Mouse (Mus musculus) embryonic facial prominence, embryonic 14.5 days (tissue): ENCODE measurements around the gene Npc2. TPM values are rescaled to one million over a fixed set of nuclear protein-coding genes. Genes with fewer than 3 reads are reported as not detected.

ENCODE experiments used
- ATAC-seq: fragments of 200-750 bp; cut with Nextera tagmentation; 2 replicates; pipeline ENCODE4 v1.8.0; 2017; ENCODE audit warnings: low read depth, moderate number of reproducible peaks, moderate TSS enrichment
- DNase-seq: peaks from one replicate; pipeline ENCODE4 v3.0.0-alpha.2; 2015; ENCODE audit warnings: low spot score
- H3K27ac ChIP-seq: fragments of 300-500 bp; sonication (generic); replicated peaks from 2 replicates; pipeline ENCODE4 v1.5.1; 2014; ENCODE audit warnings: low read depth, mild to moderate bottlenecking, low read length, moderate library complexity
- H3K27me3 ChIP-seq: fragments of 300-500 bp; sonication (generic); replicated peaks from 2 replicates; pipeline ENCODE4 v1.6.1; 2014; ENCODE audit warnings: low read length; ENCODE audit not compliant: control insufficient read depth, insufficient read depth
- H3K36me3 ChIP-seq: fragments of 300-500 bp; sonication (generic); 2 replicates; pipeline ENCODE4 v1.6.1; 2014; ENCODE audit warnings: low read length, mixed read lengths; ENCODE audit not compliant: control insufficient read depth, insufficient read depth
- H3K4me1 ChIP-seq: fragments of 300-500 bp; sonication (generic); 2 replicates; pipeline ENCODE4 v1.6.1; 2014; ENCODE audit warnings: antibody characterized with exemption, low read length; ENCODE audit not compliant: control insufficient read depth, insufficient read depth
- H3K4me2 ChIP-seq: fragments of 300-500 bp; sonication (generic); 2 replicates; pipeline ENCODE4 v1.6.1; 2014; ENCODE audit warnings: low read depth, mild to moderate bottlenecking, low read length, moderate library complexity, mixed read lengths
- H3K4me3 ChIP-seq: fragments of 300-500 bp; sonication (generic); 2 replicates; pipeline ENCODE4 v1.5.1; 2014; ENCODE audit warnings: low read depth, mild to moderate bottlenecking, low read length
- H3K9ac ChIP-seq: fragments of 300-500 bp; sonication (generic); 2 replicates; pipeline ENCODE4 v1.6.1; 2014; ENCODE audit warnings: low read depth, mild to moderate bottlenecking, low read length, moderate library complexity, mixed read lengths
- H3K9me3 ChIP-seq: fragments of 300-500 bp; sonication (generic); 2 replicates; pipeline ENCODE4 v1.6.1; 2016; ENCODE audit warnings: low read length; ENCODE audit not compliant: control insufficient read depth
- WGBS: fragments of 180-500 bp; shearing (Covaris S2); extraction: QIAGEN DNeasy Blood & Tissue Kit; methylation state at CpG from one replicate; pipeline ENCODE4 v1.1.7; 2014; 5-methylcytosine and 5-hydroxymethylcytosine counted together
- polyA plus RNA-seq: library from polyadenylated mRNA; unstranded; fragments of >200 nt; fragmentation: Nextera tagmentation; extraction: Ambion mirVana; gene quantifications from 2 replicates; pipeline ENCODE4 v1.2.1, GENCODE M21; 2014

The Npc2 gene
- polyA plus RNA-seq, 1 experiment from 2014 or later = 63.8 TPM

- Histone ChIP-seq H3K9me3 (no peaks in the 10 kb centered on the region), H3K27me3 (no peaks in the 10 kb centered on the region), H3K27ac (peak overlapping the region; percentile 91), H3K4me3 (peak overlapping the region; percentile 55), H3K4me1 (peaks cover 18% of the 10 kb centered on the region), H3K36me3 (peaks cover 13% of the 10 kb centered on the region; the same call in 1 of the 2 replicates), H3K4me2 (peak overlapping the region; percentile 65), H3K9ac (peak overlapping the region; percentile 68)
- DNase-seq = peak; percentile 32
- 3% methylated on average over 10 of the region's 10 CpGs for WGBS
- no peak for ATAC-seq
These were observed 901 bp downstream of the Npc2 start for GRCm38 (mm10) chr12:84771981-84772520.

- H3K9ac ChIP-seq = no peak overlapping the region
- no peak overlapping the region for H3K4me3 ChIP-seq
- no peaks in the 10 kb centered on the region for H3K27me3 ChIP-seq
- no peak for ATAC-seq
- peaks cover 18% of the 10 kb centered on the region; the same call in 1 of the 2 replicates for H3K36me3 ChIP-seq
- H3K27ac ChIP-seq = no peak overlapping the region
- peaks cover 18% of the 10 kb centered on the region for H3K4me1 ChIP-seq
- H3K9me3 ChIP-seq = no peaks in the 10 kb centered on the region
- WGBS = 83% methylated on average over 7 of the region's 7 CpGs
- no peak for DNase-seq
- H3K4me2 ChIP-seq = no peak overlapping the region
These were observed 3.3 kb downstream of the Npc2 start for GRCm38 (mm10) chr12:84769624-84770023.

GRCm38 (mm10) chr12:84767510-84767909 is 5.4 kb downstream of the Npc2 start:
- Histone ChIP-seq H3K4me1 (peaks cover 10% of the 10 kb centered on the region), H3K9ac (no peak overlapping the region), H3K4me3 (no peak overlapping the region), H3K36me3 (peaks cover 38% of the 10 kb centered on the region), H3K27ac (no peak overlapping the region), H3K27me3 (no peaks in the 10 kb centered on the region), H3K4me2 (no peak overlapping the region), H3K9me3 (no peaks in the 10 kb centered on the region)
- 85% methylated on average over 6 of the region's 6 CpGs for WGBS
- DNase-seq (no peak), ATAC-seq (no peak)

GRCm38 (mm10) chr12:84766113-84766735 is 6.7 kb downstream of the Npc2 start:
- Histone ChIP-seq H3K9ac (no peak overlapping the region), H3K27me3 (no peaks in the 10 kb centered on the region), H3K4me3 (no peak overlapping the region), H3K9me3 (no peaks in the 10 kb centered on the region), H3K27ac (no peak overlapping the region), H3K4me2 (no peak overlapping the region), H3K4me1 (peaks cover 4% of the 10 kb centered on the region), H3K36me3 (peaks cover 38% of the 10 kb centered on the region)
- ATAC-seq = no peak; the same call in 1 of the 2 replicates
- no peak for DNase-seq
- 73% methylated on average over 5 of the region's 5 CpGs for WGBS

GRCm38 (mm10) chr12:84765506-84765905 is 7.4 kb downstream of the Npc2 start:
- no peak overlapping the region for H3K4me3 ChIP-seq
- H3K9ac ChIP-seq = no peak overlapping the region
- no peaks in the 10 kb centered on the region for H3K9me3 ChIP-seq
- H3K27me3 ChIP-seq = no peaks in the 10 kb centered on the region
- WGBS = 92% methylated on average over 15 of the region's 15 CpGs
- no peak overlapping the region for H3K27ac ChIP-seq
- no peaks in the 10 kb centered on the region; the same call in 1 of the 2 replicates for H3K4me1 ChIP-seq
- DNase-seq = no peak
- no peak overlapping the region for H3K4me2 ChIP-seq
- no peak for ATAC-seq
- peaks cover 42% of the 10 kb centered on the region for H3K36me3 ChIP-seq

GRCm38 (mm10) chr12:84764756-84765155 is 8.2 kb downstream of the Npc2 start:
- Histone ChIP-seq H3K9me3 (no peaks in the 10 kb centered on the region), H3K4me3 (no peak overlapping the region), H3K9ac (no peak overlapping the region), H3K4me2 (no peak overlapping the region), H3K36me3 (peaks cover 46% of the 10 kb centered on the region), H3K27me3 (no peaks in the 10 kb centered on the region), H3K4me1 (no peaks in the 10 kb centered on the region), H3K27ac (no peak overlapping the region)
- ATAC-seq = no peak
- no peak for DNase-seq
- WGBS = 78% methylated on average over 7 of the region's 7 CpGs

- no peak overlapping the region for H3K9ac ChIP-seq
- H3K4me2 ChIP-seq = no peak overlapping the region
- DNase-seq (no peak), ATAC-seq (no peak)
- H3K9me3 ChIP-seq = no peaks in the 10 kb centered on the region
- no peak overlapping the region for H3K27ac ChIP-seq
- no peaks in the 10 kb centered on the region for H3K27me3 ChIP-seq
- H3K4me3 ChIP-seq = no peak overlapping the region
- H3K4me1 ChIP-seq = no peaks in the 10 kb centered on the region
- H3K36me3 ChIP-seq = peaks cover 49% of the 10 kb centered on the region
- 90% methylated on average over 13 of the region's 13 CpGs for WGBS
These were observed 9.3 kb downstream of the Npc2 start for GRCm38 (mm10) chr12:84763577-84764218.

GRCm38 (mm10) chr12:84762532-84762931 is 10.4 kb downstream of the Npc2 start:
- DNase-seq (no peak), ATAC-seq (no peak)
- WGBS = 75% methylated on average over 5 of the region's 5 CpGs
- Histone ChIP-seq H3K27me3 (no peaks in the 10 kb centered on the region), H3K9ac (no peak overlapping the region), H3K36me3 (peaks cover 58% of the 10 kb centered on the region), H3K4me2 (no peak overlapping the region), H3K4me1 (no peaks in the 10 kb centered on the region), H3K27ac (no peak overlapping the region), H3K4me3 (no peak overlapping the region), H3K9me3 (no peaks in the 10 kb centered on the region)
